Comparison of ENCODE assay signal across 8 mouse cellular contexts in the genomic region with DNA sequence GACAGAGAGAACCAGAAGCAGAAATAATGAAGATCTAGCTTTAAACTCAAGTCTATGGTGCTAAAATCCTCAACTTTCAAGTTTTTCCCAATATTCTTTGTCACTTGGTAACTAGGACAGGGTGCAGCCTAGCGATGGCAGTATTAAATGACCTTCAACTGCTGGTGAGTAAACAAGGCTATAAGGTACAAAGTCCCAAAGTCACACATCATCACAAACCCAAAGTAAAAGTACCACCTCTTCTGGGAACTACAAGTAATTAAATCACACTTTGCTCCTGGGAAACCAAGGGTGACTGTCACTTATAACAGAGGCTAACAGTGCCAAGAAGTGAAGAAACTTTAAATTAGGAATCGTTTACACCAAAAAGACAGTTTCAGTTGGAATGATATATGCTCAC. TPM values are rescaled to one million over a fixed set of nuclear protein-coding genes. Genes with fewer than 3 reads are reported as not detected.
DNase-seq lines count a peak whose midpoint lies in the region; ATAC-seq and TF ChIP-seq lines count a peak whose summit lies in the region.
"Had no signal": no experiment of that assay in that cellular context is flagged by ENCODE, and none has a peak within 500 bp of the region (broad histone marks: within the 10 kb centered on the region; RNA-seq: fewer than 3 reads in every experiment).

No protein-coding gene starts in this region.

- TF ChIP-seq CTCF in cerebellum, adult 2 months (IDR thresholded peaks at IDR 0.05; ENCODE audit: borderline replicate concordance, insufficient read depth, low read depth, low read length) = no peak

- 47% methylated on average over 2 of the region's 2 CpGs for WGBS in lung, embryonic 15.5 days
- 70% methylated on average over 2 of the region's 2 CpGs for WGBS in hindbrain, embryonic 14.5 days
- WGBS in liver, embryonic 13.5 days (ENCODE audit: insufficient replicate concordance) = 72% methylated on average over 2 of the region's 2 CpGs
- WGBS in cerebellum, adult 2 months = 54% methylated on average over 2 of the region's 2 CpGs

- H3K36me3 ChIP-seq in lung, embryonic 15.5 days = no peaks in the 10 kb centered on the region
- no peaks in the 10 kb centered on the region for H3K36me3 ChIP-seq in hindbrain, embryonic 14.5 days (replicated peaks; ENCODE audit: control insufficient read depth, insufficient read depth)
- no peaks in the 10 kb centered on the region for H3K36me3 ChIP-seq in liver, embryonic 13.5 days

- peaks cover 27% of the 10 kb centered on the region for H3K4me1 ChIP-seq in lung, embryonic 15.5 days
- peaks cover 18% of the 10 kb centered on the region for H3K4me1 ChIP-seq in hindbrain, embryonic 14.5 days (replicated peaks; ENCODE audit: control insufficient read depth, insufficient read depth, low read length)
- peaks cover 51% of the 10 kb centered on the region for H3K4me1 ChIP-seq in liver, embryonic 13.5 days (replicated peaks)
- H3K4me1 ChIP-seq in cerebellum, adult 2 months (ENCODE audit: control insufficient read depth, insufficient read depth, low read length) = peaks cover 2% of the 10 kb centered on the region

- no peak for TF ChIP-seq POLR2A in cerebellum, adult 2 months (IDR thresholded peaks at IDR 0.05; ENCODE audit: borderline replicate concordance, insufficient read depth, low read length)

- H3K27ac ChIP-seq in lung, embryonic 15.5 days = no peak overlapping the region
- no peak overlapping the region for H3K27ac ChIP-seq in hindbrain, embryonic 14.5 days
- H3K27ac ChIP-seq in liver, embryonic 13.5 days = no peak overlapping the region
- no peak overlapping the region for H3K27ac ChIP-seq in cerebellum, adult 2 months (ENCODE audit: insufficient read depth, low read length)

- no peaks in the 10 kb centered on the region; the same call in 1 of the 2 replicates for H3K27me3 ChIP-seq in lung, embryonic 15.5 days
- H3K27me3 ChIP-seq in hindbrain, embryonic 14.5 days (ENCODE audit: control insufficient read depth, insufficient read depth, low read length) = no peaks in the 10 kb centered on the region
- no peaks in the 10 kb centered on the region for H3K27me3 ChIP-seq in liver, embryonic 13.5 days
- H3K27me3 ChIP-seq in cerebellum, adult 2 months (ENCODE audit: control insufficient read depth, insufficient read depth, low read length) = no peaks in the 10 kb centered on the region

- peak overlapping the region; percentile 62 for H3K4me2 ChIP-seq in lung, embryonic 15.5 days
- H3K4me2 ChIP-seq in hindbrain, embryonic 14.5 days (replicated peaks) = peak overlapping the region; percentile 90
- peak overlapping the region; percentile 53 for H3K4me2 ChIP-seq in liver, embryonic 13.5 days

- no peak overlapping the region for H3K9ac ChIP-seq in lung, embryonic 15.5 days
- H3K9ac ChIP-seq in hindbrain, embryonic 14.5 days = no peak overlapping the region
- H3K9ac ChIP-seq in liver, embryonic 13.5 days = no peak overlapping the region

- DNase-seq in lung, adult 18-20 months = no peak
- no peak for DNase-seq in hindbrain, embryonic 14.5 days (ENCODE audit: low spot score)
- no peak for DNase-seq in liver, embryonic 13.5 days
- peak; percentile 36 for DNase-seq in yolk sac, embryonic 10.5 days (ENCODE audit: low spot score)
- DNase-seq in cerebellum, adult 2 months = no peak
- no peak for DNase-seq in right cerebral cortex, postnatal 10 days (ENCODE audit: low spot score in 2 of 2)
- DNase-seq: heart, postnatal 10 days had no signal

- no peak for ATAC-seq in lung, embryonic 15.5 days (ENCODE audit: borderline replicate concordance, extremely low read depth, low FRiP score, low TSS enrichment)
- ATAC-seq in hindbrain, embryonic 14.5 days (ENCODE audit: low FRiP score) = no peak
- ATAC-seq in liver, embryonic 13.5 days (ENCODE audit: low read depth) = no peak

- H3K4me3 ChIP-seq in lung, embryonic 15.5 days = 0 out of 2 replicates have a peak overlapping the region, but pooled peaks have one; percentile 8
- peak overlapping the region; percentile 98; the same call in 1 of the 2 replicates for H3K4me3 ChIP-seq in hindbrain, embryonic 14.5 days (replicated peaks; ENCODE audit: low read length)
- H3K4me3 ChIP-seq in liver, embryonic 13.5 days (replicated peaks) = peak overlapping the region; percentile 87; the same call in 1 of the 2 replicates
- H3K4me3 ChIP-seq in cerebellum, adult 2 months (replicated peaks; ENCODE audit: insufficient read depth, low read depth, low read length) = no peak overlapping the region

- H3K9me3 ChIP-seq in lung, embryonic 15.5 days = no peaks in the 10 kb centered on the region
- H3K9me3 ChIP-seq in hindbrain, embryonic 14.5 days (ENCODE audit: control insufficient read depth, low read length) = no peaks in the 10 kb centered on the region
- no peaks in the 10 kb centered on the region for H3K9me3 ChIP-seq in liver, embryonic 13.5 days (replicated peaks)

RNA-seq across cellular contexts. Expression of a gene that starts 2.2 kb away (rescaled TPM):
- 22.3 and 24.7 TPM in 2 replicates for polyA plus RNA-seq in lung, embryonic 15.5 days (2015; fragmentation: Nextera tagmentation; extraction: Ambion mirVana)
- 21.5 and 22.3 TPM in 2 replicates for polyA plus RNA-seq in hindbrain, embryonic 14.5 days (2014; fragmentation: Nextera tagmentation; extraction: Ambion mirVana)
- 6.8 and 8.7 TPM in 2 replicates for polyA plus RNA-seq in liver, embryonic 13.5 days (2015; fragmentation: Nextera tagmentation; extraction: Ambion mirVana)
- 26.1 and 28.0 TPM in 2 replicates for polyA plus RNA-seq in cerebellum, adult 2 months (2012; rRNA removed)
